Mouse (Mus musculus): ENCODE results near the gene Prdx5.

GRCm38 (mm10) chr19:6893731-6894451 lies 16.0 kb downstream of the Prdx5 start:
- TF ChIP-seq CTCF (IDR thresholded peaks at IDR 0.05; ENCODE audit: low read depth, low read length) (no peak), GATA1 (IDR thresholded peaks at IDR 0.05; ENCODE audit: borderline replicate concordance, low read length) (no peak), TAL1 (conservative IDR thresholded peaks at IDR 0.05; ENCODE audit: low read depth, low read length) (no peak)
